Mouse (Mus musculus) spleen, postnatal 4 days (tissue): Measurements from ENCODE around the gene Gm9922.

ENCODE experiments used
- DNase-seq, 2 experiments: peaks; one replicate each; pipeline ENCODE4 v3.0.0; 2022; ENCODE audit warnings: low spot score in 2 of 2

Gene Gm9922

GRCm38 (mm10) chr14:101687696-101688095 lies 41.9 kb downstream of the Gm9922 start:
- DNase-seq, result no peak
